Mouse (Mus musculus) CD4-positive, CD25-positive, alpha-beta regulatory T cell, adult 4 months (primary cell): ENCODE measurements around the gene Klhdc7a. TPM values are rescaled to one million over a fixed set of nuclear protein-coding genes. Genes with fewer than 3 reads are reported as not detected.

Experiments used
- ATAC-seq: one replicate; pipeline ENCODE4 v1.8.0; 2017
- polyA plus RNA-seq, 2 experiments: library from polyadenylated mRNA; unstranded; fragments of 100-300 nt; shearing (Covaris generic); gene quantifications; one replicate each; pipeline ENCODE4 v1.2.1; 2017

Gene Klhdc7a
- polyA plus RNA-seq, 2 experiments from 2014 or later = 0.04 TPM; not detected in 1

DNA sequence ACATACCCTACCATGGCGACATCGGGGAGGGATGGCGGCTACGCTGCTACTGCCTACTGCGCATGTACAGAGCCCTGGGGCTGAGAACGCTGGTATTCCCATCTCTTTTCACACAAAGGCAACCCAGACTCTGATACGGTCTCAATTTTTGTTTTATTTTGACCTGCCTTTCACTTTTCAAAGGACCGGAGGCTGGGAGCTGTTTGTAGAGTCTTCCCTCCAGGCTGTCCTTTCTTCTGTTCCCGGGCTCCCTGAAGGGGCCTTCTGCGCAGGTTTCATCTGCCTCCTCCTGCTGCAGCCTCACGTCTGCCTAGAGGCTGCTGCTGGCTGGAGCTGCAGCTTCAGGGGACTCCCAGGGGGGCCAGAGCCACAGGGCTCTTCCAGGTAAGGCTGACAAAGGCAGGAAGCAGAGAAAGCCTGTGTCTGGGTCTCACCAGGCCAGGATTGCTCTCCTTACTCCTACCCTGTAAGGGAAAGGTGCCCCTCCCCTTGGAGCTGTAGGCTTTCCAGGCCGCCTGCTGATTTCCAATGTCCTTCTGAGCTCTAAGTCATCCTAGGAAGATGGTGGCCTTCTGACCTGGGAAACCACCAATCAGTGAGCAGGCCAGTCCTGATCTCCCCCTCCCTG, 7.6 kb downstream of the Klhdc7a start:
- ATAC-seq = no peak

DNA sequence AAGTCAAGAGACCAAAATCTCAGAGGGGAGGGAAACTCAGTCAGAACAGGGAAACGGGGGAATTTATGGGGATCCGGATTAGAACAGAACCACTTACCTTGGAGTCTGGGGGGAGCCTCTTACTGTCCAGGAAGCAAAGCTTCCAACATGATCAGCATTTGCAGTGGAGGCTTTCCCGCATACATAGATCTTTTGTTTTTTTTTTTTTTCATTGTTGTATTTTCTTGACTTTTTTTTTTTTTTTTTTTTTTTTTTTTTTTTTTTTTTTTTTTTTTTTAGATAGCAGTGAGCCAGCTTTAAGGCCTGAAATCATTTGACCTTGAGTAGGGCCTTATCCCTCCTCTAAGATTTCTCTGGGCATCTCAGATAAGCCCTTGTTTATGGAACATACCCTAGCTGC, 8.6 kb downstream of the Klhdc7a start:
- ATAC-seq = no peak

DNA sequence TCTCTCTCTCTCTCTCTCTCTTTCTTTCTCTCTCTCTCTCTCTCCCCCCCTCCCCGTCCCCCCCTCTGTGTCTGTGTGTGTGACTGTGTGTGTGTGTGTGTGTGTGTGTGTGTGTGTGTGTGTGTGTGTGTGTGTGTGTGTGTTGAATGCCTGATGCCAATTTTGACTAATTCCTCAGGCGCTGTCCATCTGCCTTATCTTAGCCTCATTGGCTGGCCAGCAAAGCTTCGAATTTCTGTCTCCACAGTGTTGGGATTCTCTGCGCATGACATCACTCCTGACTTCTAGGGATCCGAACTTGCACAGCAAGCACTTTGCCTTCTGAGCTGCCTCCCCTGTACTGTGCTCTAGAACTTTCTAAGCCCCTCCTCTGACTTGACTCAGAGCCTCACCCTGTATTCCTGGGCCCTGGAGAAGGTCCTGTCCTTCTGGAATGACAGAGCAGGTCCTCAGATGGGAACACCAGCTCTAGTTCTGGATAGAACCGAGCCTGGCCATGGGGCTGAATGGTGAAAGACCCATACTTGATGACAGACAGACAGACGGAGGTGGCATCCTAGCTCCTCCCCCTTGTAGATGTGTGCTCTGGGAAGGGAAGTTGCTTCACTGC, 16.8 kb downstream of the Klhdc7a start:
- no peak for ATAC-seq

DNA sequence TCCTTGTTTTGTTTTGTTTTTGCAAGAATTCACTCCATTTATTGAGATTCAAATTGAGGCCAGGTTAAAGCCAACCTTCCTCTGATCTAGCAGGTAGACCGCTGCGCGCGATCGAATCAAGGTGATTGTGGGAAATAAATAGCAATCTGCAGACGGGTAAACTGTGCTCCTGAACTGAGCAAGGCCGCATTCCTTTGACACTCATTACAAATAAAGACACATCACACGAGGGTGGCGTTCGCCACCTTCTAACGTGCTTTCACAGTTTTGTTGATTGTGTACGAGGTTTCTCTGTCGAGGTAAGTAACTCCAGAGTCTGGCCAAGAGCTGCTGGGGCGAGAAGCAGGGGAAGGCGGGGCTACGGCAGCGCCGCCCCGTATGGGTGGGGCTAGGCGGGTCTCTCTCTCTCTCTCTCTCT, 17.4 kb downstream of the Klhdc7a start:
- no peak for ATAC-seq

DNA sequence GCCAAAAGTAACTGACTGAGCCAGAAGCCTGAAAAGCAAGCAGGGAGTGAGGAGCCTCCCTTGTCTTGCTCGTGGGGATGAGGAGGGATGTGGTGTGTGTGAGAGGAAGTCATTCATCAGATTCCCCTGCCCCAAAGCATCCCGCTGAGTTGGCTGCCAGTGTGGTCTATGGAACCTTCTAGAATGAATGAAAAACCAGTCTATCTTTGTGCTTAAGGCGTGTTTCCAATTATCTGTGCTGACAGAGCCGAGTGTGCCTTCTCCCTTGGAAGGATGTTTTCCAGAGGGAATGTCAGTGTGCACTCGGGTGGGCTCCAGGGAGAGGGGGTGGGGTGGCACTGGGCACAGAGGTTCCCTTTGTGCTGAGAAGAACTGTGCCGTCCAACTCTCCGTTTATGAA, 19.2 kb downstream of the Klhdc7a start:
- no peak for ATAC-seq

DNA sequence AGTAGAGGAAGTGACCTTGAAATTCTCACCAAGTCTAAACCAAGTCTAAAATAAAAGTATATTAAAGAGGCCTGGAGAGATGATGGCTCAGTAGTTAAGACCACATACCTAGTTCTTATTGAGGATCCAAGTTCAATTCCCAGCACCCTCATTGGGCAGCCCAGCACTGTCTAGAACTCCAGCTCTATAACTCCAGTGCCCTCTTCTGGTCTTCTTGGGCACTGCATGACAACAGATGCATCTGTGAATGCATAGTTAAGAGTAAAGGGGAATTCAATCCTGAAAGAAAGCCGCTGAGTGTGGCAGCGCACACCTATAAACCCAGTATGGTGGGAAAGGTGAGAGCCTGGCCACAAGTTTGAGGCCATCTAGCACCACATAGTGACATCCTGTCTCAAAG, 20.5 kb downstream of the Klhdc7a start:
- no peak for ATAC-seq

DNA sequence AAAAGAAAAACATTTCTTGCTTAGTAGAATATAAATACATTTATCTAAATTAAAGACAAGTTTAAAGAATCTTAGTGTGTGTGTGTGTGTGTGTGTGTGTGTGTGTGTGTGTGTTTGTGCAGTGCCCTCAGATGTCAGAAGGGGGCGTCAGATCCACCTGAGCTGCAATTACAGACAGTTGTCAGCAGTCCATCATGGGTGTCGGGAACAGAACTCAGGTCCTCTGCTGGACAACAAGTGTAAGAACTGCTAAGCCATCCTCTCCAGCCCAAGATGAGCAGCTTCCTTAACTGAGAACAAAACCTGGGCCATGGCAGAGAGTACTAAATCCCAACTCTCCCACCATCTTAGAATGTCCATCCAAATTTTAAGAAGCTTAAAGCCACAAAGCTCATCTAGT, 26.0 kb downstream of the Klhdc7a start:
- ATAC-seq = no peak

DNA sequence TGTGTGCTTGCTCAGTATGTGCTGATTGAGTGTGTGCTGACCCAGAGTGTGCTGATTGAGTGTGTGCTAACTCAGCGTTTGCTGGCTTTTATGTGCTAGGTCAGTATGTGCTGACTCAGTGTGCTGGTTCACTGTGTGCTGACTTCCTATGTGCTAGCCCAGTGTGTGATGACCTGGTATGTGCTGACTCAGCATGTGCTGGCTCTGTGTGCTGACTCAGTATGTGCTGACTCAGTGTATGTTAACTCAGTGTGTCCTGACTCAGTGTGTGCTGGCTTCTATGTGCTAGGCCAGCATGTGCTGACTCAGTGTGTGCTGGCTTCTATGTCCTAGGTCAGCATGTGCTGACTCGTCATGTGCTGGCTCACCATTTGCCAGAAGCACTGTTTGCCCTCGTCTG, 32.3 kb downstream of the Klhdc7a start:
- ATAC-seq = no peak

DNA sequence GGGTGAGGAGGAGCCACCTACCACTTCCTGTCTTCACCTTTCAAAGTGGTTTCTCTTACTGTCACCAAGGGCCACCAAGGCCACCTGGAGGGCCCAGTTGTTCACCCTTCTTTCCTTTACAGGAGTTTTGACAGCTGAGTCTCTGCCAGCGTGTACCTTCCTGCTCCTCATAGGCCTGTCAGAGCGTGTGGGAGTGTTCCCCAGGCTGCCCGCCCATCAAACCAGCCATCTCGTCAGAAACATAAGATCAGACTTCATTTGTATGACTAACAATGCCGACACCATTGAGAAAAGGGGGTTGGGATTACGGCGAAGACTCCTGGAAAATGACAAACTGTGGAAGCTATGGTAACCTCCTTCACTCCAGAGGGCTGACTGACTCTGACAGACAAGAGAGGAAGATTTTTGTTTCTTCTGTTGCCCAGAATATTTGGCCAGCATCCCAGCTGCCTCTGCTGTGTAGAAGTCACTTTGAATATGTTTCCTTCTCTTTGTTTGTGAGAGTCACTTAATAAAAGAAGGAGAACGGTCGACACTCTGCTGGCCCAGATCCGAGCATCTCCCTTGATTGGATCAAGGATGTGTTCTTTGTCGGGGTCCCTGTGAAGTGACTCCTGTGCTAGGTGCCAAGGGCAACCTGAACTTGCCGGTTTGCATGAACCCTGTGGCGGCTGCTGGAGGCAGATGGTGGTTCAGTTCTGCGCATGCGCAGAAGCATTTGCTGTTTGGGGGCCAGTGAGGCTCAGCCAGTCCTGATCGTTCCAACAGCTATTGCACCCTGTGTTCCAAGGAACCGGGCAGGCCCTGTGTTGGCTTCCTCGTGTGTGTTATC, 34.6 kb downstream of the Klhdc7a start:
- no peak for ATAC-seq

DNA sequence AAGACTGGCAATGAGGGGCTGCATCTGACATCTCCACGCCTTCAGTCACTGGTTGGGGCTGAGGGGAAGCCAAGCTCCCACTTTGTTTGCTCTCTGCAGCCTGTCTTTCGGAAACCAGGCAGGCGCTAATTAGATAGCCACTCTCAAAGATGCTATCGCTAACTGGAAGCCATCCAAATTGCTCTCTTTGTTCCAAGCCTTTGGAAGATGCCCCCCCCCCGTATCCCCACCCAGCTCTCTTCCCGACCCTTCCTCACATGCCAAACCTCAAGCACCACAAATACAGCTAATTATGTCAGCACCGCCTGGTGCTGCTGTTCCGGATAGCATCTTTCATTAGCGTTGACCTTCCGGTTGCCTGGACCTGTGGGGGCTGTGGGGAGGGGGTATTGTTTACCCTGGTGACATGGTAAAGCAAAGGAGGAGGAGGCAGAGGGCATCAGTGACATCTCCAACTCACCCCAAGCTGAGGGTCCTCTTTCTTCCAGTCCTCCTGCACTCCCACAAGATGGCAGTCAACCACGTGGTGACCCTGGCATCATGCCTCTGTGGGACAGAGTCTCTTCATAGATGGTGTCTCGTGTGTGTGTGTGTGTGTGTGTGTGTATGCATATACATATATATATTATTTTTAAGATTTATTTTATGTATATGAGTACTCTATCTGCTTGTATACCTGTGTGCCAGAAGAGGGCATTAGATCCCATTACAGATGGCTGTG, 35.9 kb downstream of the Klhdc7a start:
- ATAC-seq = no peak

DNA sequence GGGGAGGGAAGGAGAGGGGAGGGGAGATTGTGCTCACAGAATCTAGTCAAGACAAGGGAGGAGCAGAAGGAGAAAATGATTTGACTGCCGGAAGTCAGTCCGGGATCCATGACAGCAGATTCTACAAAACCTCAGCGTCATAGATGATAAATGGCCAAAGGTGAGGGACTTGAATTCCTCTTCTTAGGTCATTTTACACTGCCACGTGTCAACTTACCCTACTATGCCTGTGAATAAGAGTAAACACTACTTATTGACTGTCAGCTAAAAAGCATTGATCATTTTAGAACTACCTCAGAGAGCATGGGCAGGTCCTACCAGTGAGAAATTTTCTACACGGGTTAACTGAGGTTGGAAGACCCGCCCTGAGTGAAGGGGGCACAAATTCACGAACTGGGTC, 36.9 kb downstream of the Klhdc7a start:
- ATAC-seq = no peak

DNA sequence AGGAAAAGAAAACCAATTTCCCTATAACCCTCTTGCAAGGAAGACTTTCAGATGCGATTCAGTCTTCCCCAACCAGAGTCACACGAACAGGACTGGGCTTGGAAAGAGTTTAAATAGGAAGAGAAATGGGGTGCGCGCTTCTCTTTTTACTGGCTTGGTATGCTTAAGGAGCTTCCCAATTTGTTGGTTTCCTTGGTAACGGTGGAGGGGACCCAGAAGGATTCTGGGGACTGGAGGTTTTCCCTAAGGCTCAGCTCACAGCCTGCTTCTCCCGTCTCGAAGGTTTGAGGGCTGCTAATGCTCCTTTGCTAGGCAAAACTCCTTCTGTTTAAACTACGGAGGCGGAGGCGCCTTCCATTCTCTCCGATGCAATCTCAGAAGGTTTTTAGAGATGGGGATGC, 41.7 kb downstream of the Klhdc7a start:
- ATAC-seq = no peak

DNA sequence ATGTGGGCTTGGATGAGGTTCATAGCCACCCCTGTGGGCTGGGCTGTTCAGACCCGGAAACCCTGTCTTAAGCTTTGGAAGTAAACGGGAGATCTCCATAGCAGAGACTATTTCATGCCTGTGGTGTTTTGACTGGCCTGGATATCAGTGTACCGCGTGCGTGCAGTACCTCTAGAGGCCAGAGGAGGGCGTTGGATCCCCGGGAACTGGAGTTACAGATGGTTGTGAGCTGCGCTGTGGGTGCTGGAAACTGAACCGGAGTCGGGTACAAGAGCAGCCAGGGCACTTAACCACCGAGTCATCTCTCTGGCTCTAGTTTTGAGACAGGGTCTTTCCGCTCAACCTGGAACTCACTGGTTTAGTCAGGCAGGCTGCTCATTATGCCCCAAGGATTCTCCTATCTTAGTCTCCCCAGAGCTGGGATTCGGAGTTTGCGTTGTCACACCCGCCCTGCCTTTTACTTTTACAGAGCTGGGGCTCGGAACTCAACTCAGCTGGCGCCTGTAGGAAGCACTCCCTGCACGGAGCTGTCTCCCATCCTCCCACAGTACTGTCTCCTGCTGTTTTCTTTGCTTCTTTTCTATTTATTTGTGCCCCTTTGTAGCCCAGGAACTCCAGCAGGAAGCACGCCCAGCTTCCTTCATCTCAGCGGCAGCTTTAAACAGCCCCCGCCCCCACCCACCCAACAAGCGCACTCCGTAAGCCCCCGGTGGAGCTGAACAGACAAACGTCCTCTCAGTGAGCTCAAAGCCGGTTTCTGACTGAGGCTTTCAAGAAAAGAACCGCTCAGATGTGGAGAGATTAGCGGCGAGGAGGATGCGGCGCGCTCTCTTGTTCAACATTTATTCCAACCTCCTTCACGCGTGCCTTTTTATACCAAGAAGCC, 42.3 kb downstream of the Klhdc7a start:
- no peak for ATAC-seq

DNA sequence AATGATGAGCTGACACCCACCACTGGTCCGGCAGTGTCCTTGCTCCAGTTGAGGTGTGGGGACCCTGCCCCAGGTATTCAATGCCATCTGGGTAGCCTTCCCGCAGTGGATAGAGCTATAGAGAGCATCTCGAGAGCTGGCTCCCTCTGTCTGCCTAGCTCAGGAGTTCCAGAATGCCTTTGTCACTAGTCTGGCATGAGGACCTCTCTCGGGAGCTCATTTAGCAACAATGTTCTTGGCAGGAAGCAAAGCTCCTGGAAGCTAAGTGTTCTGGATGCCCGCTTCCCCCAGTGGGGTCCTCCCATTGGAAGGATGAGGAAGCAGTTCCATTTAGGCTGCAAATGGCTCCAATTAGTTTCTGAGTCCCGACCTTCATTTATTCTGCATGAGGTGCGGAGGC, 51.1 kb downstream of the Klhdc7a start:
- no peak for ATAC-seq

Other genes starting within 250 kb of the Klhdc7a start
- gene Pax7, start 134.5 kb downstream of the Klhdc7a start, polyA plus RNA-seq = not detected